Mouse (Mus musculus): ENCODE data around the gene Dennd5b. TPM values are rescaled to one million over a fixed set of nuclear protein-coding genes. Genes with fewer than 3 reads are reported as not detected.

Gene Dennd5b
- total and polyA plus RNA-seq, 3 experiments, result 0.65 to 1.3 TPM; not detected in 1

GRCm38 (mm10) chr6:149093465-149093864, 8.0 kb downstream of the Dennd5b start:
- TF ChIP-seq USF1 (IDR thresholded peaks at IDR 0.05; ENCODE audit: low read depth, low read length), result no peak
- no peak for TF ChIP-seq CTCF (IDR thresholded peaks at IDR 0.05 in 2 of 3, conservative IDR thresholded peaks at IDR 0.05 in 1 of 3; ENCODE audit: control insufficient read depth in 1 of 3, insufficient read depth in 1 of 3, low read depth in 2 of 3, low read length in 3 of 3, poor library complexity in 1 of 3, severe bottlenecking in 1 of 3)
- TF ChIP-seq POLR2AphosphoS5 (IDR thresholded peaks at IDR 0.05; ENCODE audit: borderline replicate concordance, low read depth, low read length), result no peak
- no peak for TF ChIP-seq HCFC1 (IDR thresholded peaks at IDR 0.05; ENCODE audit: low read depth, low read length)
- no peak for TF ChIP-seq NRF1 (IDR thresholded peaks at IDR 0.05; ENCODE audit: insufficient read depth, low read depth, low read length, poor library complexity, severe bottlenecking)
- no peak for TF ChIP-seq UBTF (IDR thresholded peaks at IDR 0.05; ENCODE audit: borderline replicate concordance, insufficient read depth, low read depth, low read length)
- no peak for TF ChIP-seq SIN3A (IDR thresholded peaks at IDR 0.05; ENCODE audit: low read length)
- no peak for TF ChIP-seq ELF1 (IDR thresholded peaks at IDR 0.05; ENCODE audit: low read depth, low read length)
- no peak for TF ChIP-seq POLR2AphosphoS2 (IDR thresholded peaks at IDR 0.05; ENCODE audit: low read length)
- no peak for TF ChIP-seq ETS1 (IDR thresholded peaks at IDR 0.05; ENCODE audit: low read depth, low read length)
- no peak for TF ChIP-seq E2F4 (IDR thresholded peaks at IDR 0.05; ENCODE audit: borderline replicate concordance, low read depth, low read length)
- TF ChIP-seq USF2 (IDR thresholded peaks at IDR 0.05; ENCODE audit: borderline replicate concordance in 1 of 2, insufficient read depth in 1 of 2, low read depth in 1 of 2, low read length in 2 of 2), result no peak
- TF ChIP-seq TAL1 (IDR thresholded peaks at IDR 0.05; ENCODE audit: low read length), result no peak
- TF ChIP-seq RAD21 (IDR thresholded peaks at IDR 0.05; ENCODE audit: low read depth, low read length), result no peak
- no peak for TF ChIP-seq ZNF384 (IDR thresholded peaks at IDR 0.05; ENCODE audit: low read depth, low read length)
- TF ChIP-seq MAX (IDR thresholded peaks at IDR 0.05; ENCODE audit: low read length), result no peak
- no peak for TF ChIP-seq MXI1 (IDR thresholded peaks at IDR 0.05; ENCODE audit: low read depth, low read length)
- TF ChIP-seq SMC3 (IDR thresholded peaks at IDR 0.05; ENCODE audit: low read depth, low read length), result no peak
- no peak for TF ChIP-seq MYC (IDR thresholded peaks at IDR 0.05; ENCODE audit: low read depth, low read length)
- no peak for TF ChIP-seq MAZ (IDR thresholded peaks at IDR 0.05; ENCODE audit: low read depth, low read length)

DNA sequence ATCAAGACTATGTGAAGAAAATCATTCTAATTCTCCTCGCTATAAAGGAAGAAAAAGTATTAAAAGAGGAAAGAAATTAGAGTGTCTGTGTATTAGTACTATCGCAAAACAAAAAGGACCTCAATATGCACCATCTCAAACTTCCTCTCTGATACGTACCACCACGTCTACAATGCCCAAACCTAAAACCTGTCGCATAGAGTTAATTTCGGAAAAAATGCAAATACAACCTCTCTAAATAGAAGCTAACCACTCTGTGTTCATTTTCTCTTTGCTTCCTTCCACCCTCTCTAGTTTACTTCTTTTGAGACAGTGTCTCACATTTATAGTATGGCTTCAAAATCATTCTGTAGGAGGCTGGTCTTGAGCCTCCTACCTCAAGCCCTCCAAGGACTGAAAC, 9.1 kb downstream of the Dennd5b start:
- no peaks in the 10 kb centered on the region for H3K79me2 ChIP-seq (ENCODE audit: control insufficient read depth, insufficient read depth, low read length, poor library complexity)
- H3K27ac ChIP-seq (ENCODE audit: control insufficient read depth, low read depth, low read length), result no peak overlapping the region
- H3K4me3 ChIP-seq (ENCODE audit: control insufficient read depth in 1 of 2, insufficient read depth in 1 of 2, low read depth in 2 of 2, low read length in 2 of 2), result no peak overlapping the region
- no peaks in the 10 kb centered on the region for H3K9me3 ChIP-seq (replicated peaks; ENCODE audit: insufficient read depth, low read length)
- no peaks in the 10 kb centered on the region; a peak in 2 of 4 replicates for H3K27me3 ChIP-seq (ENCODE audit: control insufficient read depth in 1 of 2, insufficient read depth in 2 of 2, low read length in 2 of 2)
- no peak for DNase-seq (ENCODE audit: low read depth, low spot score)
- H3K36me3 ChIP-seq (ENCODE audit: control insufficient read depth in 1 of 2, insufficient read depth in 2 of 2, low read length in 2 of 2), result no peaks in the 10 kb centered on the region
- TF ChIP-seq ZKSCAN1 (IDR thresholded peaks at IDR 0.05; ENCODE audit: low read depth, low read length), result no peak
- no peak for TF ChIP-seq EP300 (IDR thresholded peaks at IDR 0.05; ENCODE audit: low read depth in 1 of 2, low read length in 2 of 2)
- TF ChIP-seq ZNF384 (IDR thresholded peaks at IDR 0.05; ENCODE audit: low read depth, low read length), result no peak
- no peaks in the 10 kb centered on the region for H3K4me1 ChIP-seq (ENCODE audit: control insufficient read depth in 1 of 2, insufficient read depth in 2 of 2, low read length in 2 of 2)
- H3K9ac ChIP-seq (ENCODE audit: control insufficient read depth, low read depth, low read length, poor library complexity, severe bottlenecking), result no peak overlapping the region

More at GRCm38 (mm10) chr6:149093465-149093864, 8.0 kb downstream of the Dennd5b start:
- Histone ChIP-seq H3K36me3 (ENCODE audit: control insufficient read depth in 1 of 2, insufficient read depth in 2 of 2, low read length in 2 of 2) (no peaks in the 10 kb centered on the region), H3K27ac (ENCODE audit: control insufficient read depth, low read depth, low read length) (no peak overlapping the region), H3K27me3 (ENCODE audit: control insufficient read depth in 1 of 2, insufficient read depth in 2 of 2, low read length in 2 of 2) (no peaks in the 10 kb centered on the region; a peak in 2 of 4 replicates), H3K4me3 (ENCODE audit: control insufficient read depth in 1 of 2, insufficient read depth in 1 of 2, low read depth in 2 of 2, low read length in 2 of 2) (no peak overlapping the region), H3K9ac (ENCODE audit: control insufficient read depth, low read depth, low read length, poor library complexity, severe bottlenecking) (no peak overlapping the region), H3K79me2 (ENCODE audit: control insufficient read depth, insufficient read depth, low read length, poor library complexity) (no peaks in the 10 kb centered on the region), H3K9me3 (replicated peaks; ENCODE audit: insufficient read depth, low read length) (no peaks in the 10 kb centered on the region), H3K4me1 (ENCODE audit: control insufficient read depth in 1 of 2, insufficient read depth in 2 of 2, low read length in 2 of 2) (no peaks in the 10 kb centered on the region)
- DNase-seq (ENCODE audit: low read depth, low spot score), result no peak

Data from MEL (cell line).